Mouse (Mus musculus): Measurements from ENCODE around the gene Ralgds. TPM values are rescaled to one million over a fixed set of nuclear protein-coding genes. Genes with fewer than 3 reads are reported as not detected.
"Not testable (repeated sequence)": the region's sequence is repeated elsewhere in the genome, so short reads cannot be mapped to it uniquely, and the experiment has no call there.

Ralgds gene
- polyA plus RNA-seq, 1 experiment from 2014 or later, result 27.5 TPM

DNA sequence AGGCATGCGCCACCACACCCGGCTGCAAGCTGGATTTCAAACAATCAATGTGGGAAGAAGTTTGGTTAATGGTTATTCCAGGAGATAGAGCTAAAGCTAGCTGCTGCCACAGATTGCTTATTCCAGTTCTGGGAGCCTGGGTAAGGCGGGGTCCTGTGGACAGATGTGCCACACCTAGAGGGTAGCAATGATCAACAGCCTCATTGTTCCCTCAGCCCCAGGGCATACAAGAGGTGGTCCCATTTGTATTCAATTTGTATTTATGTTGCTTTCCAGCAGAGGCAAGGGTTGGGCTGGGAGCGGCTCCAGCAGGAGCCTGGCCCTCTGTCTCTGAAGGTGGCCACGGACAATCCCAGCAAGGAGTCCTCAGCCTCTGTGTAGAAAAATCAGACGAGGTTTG is 6.6 kb upstream of the Ralgds start:
- no peak overlapping the region for H3K4me3 ChIP-seq (replicated peaks)
- no peak overlapping the region for H3K9ac ChIP-seq
- WGBS, result 77% methylated on average over 6 of the region's 6 CpGs
- no peaks in the 10 kb centered on the region for H3K4me1 ChIP-seq
- H3K27ac ChIP-seq, result no peak overlapping the region
- H3K27me3 ChIP-seq (replicated peaks), result no peaks in the 10 kb centered on the region
- no peaks in the 10 kb centered on the region for H3K9me3 ChIP-seq
- no peaks in the 10 kb centered on the region for H3K36me3 ChIP-seq
- H3K4me2 ChIP-seq, result no peak overlapping the region
- no peak for ATAC-seq (ENCODE audit: insufficient read depth, low FRiP score, low read depth)

DNA sequence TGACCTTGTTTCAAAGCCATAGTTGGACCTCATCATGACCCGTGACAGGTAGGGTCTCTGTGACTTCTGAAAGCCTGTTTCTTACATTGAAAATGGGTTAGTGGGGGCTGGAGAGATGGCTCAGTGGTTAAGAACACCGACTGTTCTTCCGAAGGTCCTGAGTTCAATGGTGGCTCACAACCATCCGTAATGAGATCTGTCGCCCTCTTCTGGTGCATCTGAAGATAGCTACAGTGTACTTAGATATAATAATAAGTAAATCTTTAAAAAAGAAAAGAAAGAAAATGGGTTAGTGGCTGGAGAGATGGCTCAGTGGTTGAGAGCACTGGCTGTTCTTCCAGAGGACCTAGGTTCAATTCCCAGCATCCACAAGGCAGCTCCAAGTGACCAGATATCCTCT is 1.3 kb upstream of the Ralgds start:
- not testable (repeated sequence) for H3K9me3 ChIP-seq; H3K27me3 ChIP-seq (replicated peaks); H3K4me3 ChIP-seq (replicated peaks); ATAC-seq (ENCODE audit: insufficient read depth, low FRiP score, low read depth); H3K36me3 ChIP-seq; H3K4me2 ChIP-seq; H3K9ac ChIP-seq; H3K27ac ChIP-seq
- H3K4me1 ChIP-seq, result peaks cover 22% of the 10 kb centered on the region
- 50% methylated on average over 5 of the region's 5 CpGs for WGBS

DNA sequence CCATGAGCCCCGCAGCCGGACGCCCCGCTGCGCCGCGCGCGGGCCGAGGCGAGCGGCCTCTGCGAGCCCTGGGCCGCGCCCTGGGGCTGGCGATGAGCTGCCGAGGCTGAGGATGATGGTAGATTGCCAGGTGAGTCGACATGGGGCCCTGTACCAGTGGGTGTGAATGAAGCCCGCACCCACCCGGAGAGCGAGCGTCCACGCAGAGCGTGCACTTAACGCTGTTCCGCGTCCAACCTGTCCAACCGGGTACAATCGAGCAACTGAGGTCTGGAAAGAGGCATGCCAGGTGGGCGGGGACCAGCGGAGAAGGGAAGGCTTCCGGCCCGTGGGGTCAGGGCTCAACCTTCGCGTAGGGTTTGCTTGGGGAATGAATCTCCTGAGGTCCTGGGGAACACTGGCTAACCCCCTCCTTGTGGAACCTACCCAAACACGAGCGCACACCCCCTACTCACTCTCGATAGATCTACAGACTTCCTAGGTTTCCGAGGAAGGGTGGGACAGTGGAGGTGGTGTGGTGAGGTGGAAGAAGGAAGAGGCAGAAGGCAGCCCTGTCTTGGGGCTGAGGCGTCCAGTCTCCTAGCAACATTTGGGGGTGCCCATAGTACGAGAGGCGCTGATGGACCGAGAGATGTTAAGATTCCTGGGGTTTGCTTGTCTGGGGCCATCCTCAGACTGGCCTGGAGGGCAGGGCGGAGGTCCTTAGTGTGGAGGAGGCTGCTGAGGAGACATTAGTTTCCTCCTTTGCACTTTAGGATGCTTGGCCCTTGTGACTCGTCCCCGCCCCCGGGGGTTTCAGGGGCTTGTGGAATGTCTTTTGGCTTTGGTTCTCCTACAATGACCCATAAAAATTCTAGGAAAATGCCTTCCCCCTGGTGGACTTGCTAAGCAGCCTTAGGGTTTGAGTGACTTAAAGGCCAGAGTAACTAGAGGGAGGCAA is 776 bp downstream of the Ralgds start:
- ATAC-seq (ENCODE audit: insufficient read depth, low FRiP score, low read depth), result peak; percentile 11; the same call in 1 of the 2 replicates
- Histone ChIP-seq H3K4me1 (peaks cover 33% of the 10 kb centered on the region), H3K9ac (peak overlapping the region; percentile 80), H3K4me2 (peak overlapping the region; percentile 97), H3K9me3 (no peaks in the 10 kb centered on the region), H3K27ac (peak overlapping the region; percentile 80), H3K27me3 (replicated peaks) (no peaks in the 10 kb centered on the region), H3K36me3 (no peaks in the 10 kb centered on the region), H3K4me3 (replicated peaks) (peak overlapping the region; percentile 70)
- WGBS, result 6% methylated on average over 47 of the region's 47 CpGs

DNA sequence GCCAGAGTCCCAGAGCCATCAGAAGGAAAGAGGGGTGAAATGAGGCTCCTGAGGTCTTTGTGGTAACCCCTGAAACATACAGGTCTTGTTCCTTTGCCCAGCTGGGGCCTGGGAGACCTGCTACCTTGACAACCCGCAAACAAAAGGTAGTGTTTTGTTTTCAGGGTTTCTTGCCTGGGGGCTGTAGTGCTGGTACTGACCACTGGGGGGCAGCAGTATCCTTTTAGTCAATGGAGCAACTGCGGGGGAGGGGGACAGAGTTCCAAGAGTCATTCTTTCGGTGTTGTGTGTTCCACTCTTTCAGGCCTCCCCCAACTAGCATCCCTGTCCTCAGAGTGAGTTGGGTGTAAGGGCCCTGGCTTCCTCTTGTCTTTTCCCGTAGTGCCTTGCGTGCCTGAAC is 1.6 kb downstream of the Ralgds start:
- no peaks in the 10 kb centered on the region for H3K9me3 ChIP-seq
- no peak overlapping the region for H3K27ac ChIP-seq
- no peaks in the 10 kb centered on the region for H3K27me3 ChIP-seq (replicated peaks)
- H3K4me3 ChIP-seq (replicated peaks), result peak overlapping the region; percentile 70
- peaks cover 36% of the 10 kb centered on the region for H3K4me1 ChIP-seq
- WGBS, result 19% methylated on average over 5 of the region's 5 CpGs
- no peak for ATAC-seq (ENCODE audit: insufficient read depth, low FRiP score, low read depth)
- H3K36me3 ChIP-seq, result no peaks in the 10 kb centered on the region
- peak overlapping the region; percentile 97 for H3K4me2 ChIP-seq
- no peak overlapping the region for H3K9ac ChIP-seq

DNA sequence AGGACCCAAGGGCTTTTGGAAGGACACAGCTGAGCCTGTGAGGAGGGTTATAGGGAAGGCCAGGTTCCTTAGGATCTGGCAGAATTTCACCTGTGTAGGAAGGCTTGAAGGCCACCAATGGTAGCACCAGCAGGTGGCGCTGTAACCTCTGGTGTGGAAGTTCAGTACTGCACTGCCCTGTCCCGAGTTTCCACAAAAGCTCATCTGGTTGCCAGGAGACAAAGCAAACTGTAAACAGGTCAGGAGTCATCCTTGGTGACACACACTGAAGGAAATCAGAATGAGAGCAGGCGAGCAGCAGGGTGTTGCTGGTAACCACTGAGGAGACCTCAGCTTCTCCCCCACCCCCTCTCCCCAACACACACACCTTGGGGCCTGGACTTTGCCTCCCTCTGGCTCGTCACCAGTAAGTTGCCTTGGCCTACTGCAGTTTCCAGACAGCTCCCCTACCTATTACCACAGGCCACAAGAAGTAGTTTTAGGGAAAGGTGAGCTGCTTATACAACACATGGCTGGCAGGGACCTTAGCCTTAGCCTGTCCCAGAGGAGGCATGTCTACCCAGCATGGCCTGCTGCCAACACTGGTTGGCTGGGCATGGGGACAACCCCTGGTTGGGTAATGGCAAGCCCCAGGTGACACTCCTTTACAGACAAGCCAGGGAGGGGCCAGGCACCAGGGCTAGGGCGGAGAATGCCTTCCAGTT is 4.4 kb downstream of the Ralgds start:
- peak overlapping the region; percentile 67 for H3K27ac ChIP-seq
- WGBS, result 43% methylated on average over 5 of the region's 5 CpGs

DNA sequence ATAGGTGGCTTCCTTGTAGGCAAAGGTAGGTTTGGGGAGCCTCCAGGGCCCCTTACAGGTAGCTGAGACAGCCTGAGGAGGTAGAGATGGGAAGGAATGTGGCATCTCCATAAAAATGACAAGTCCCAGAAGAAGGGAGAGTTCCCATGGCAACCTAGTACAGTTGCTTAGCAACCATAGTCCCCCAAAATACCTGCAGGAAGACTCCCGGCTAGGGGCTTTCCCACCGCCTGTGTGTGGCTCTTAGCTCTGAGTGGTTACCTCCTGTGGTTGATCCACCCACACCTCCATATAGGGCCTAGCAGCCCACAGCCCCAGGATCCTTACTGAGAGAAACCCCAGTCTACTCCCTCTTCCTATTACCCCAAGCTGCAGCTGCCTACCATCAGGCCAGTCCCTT is 5.3 kb downstream of the Ralgds start:
- H3K4me3 ChIP-seq (replicated peaks), result no peak overlapping the region
- H3K9me3 ChIP-seq, result no peaks in the 10 kb centered on the region
- H3K9ac ChIP-seq, result no peak overlapping the region
- H3K27me3 ChIP-seq (replicated peaks), result no peaks in the 10 kb centered on the region
- no peaks in the 10 kb centered on the region for H3K36me3 ChIP-seq
- 43% methylated on average over 2 of the region's 2 CpGs for WGBS
- no peak overlapping the region for H3K4me2 ChIP-seq
- H3K4me1 ChIP-seq, result peaks cover 33% of the 10 kb centered on the region
- ATAC-seq (ENCODE audit: insufficient read depth, low FRiP score, low read depth), result no peak
- H3K27ac ChIP-seq, result peak overlapping the region; percentile 67; the same call in 1 of the 2 replicates

More for the DNA sequence above, 4.4 kb downstream of the Ralgds start:
- Histone ChIP-seq H3K4me3 (replicated peaks) (no peak overlapping the region), H3K9ac (no peak overlapping the region), H3K4me1 (peaks cover 37% of the 10 kb centered on the region), H3K27me3 (replicated peaks) (no peaks in the 10 kb centered on the region), H3K36me3 (no peaks in the 10 kb centered on the region), H3K9me3 (no peaks in the 10 kb centered on the region), H3K4me2 (no peak overlapping the region)
- peak; percentile 28 for ATAC-seq (ENCODE audit: insufficient read depth, low FRiP score, low read depth)

DNA sequence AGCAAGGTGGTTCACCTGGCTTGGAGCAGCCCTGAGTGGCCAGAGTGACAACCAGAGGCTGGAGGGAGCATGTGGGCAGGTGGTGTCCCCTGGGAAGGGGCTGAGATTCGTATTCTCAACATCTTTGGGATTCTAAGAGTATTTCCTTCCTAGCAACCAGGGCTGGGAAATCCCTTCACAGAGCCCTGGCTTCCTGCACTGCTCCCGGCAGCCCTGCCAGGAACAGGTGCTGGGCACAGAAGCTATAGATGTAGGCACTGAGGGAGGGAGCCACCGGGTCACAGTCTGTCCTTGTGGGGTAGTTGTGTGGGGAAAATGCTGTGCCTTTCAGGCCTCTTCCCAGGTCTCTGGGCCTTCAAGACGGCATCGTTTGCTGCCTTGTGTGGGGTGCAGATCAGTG is 7.7 kb downstream of the Ralgds start:
- Histone ChIP-seq H3K4me3 (replicated peaks) (no peak overlapping the region), H3K27ac (no peak overlapping the region), H3K4me1 (peaks cover 36% of the 10 kb centered on the region), H3K9me3 (no peaks in the 10 kb centered on the region), H3K27me3 (replicated peaks) (no peaks in the 10 kb centered on the region), H3K4me2 (no peak overlapping the region), H3K36me3 (no peaks in the 10 kb centered on the region), H3K9ac (no peak overlapping the region)
- 68% methylated on average over 5 of the region's 5 CpGs for WGBS
- ATAC-seq (ENCODE audit: insufficient read depth, low FRiP score, low read depth), result no peak

DNA sequence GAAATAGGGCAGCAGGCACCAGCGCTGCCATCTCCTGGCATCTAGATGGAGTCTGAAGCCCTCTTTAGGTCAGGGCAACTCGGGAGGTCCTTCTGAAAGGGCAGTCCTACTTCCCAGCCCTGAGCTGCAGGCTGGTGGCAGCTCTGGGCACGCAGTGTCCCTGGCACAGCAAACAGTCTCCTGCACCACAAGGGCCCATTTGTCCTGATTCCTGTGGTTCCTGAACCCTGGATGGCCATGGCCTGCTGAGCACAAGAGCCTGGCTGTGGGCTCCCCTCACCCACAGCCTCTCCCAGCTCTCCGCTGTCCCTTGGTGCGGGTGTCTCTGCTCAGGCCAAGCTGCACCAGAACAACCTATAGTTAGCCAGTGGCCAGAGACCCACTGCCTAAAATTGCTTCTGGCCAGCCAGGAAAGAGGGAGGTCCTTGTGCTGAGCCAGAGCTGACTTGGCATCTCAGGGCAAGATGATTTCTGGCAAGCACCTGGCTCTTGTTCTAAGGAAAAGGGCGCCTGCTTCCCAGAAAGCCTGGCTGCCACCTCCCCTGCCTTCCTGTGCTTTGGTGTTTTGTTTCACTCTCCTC is 8.7 kb downstream of the Ralgds start:
- H3K36me3 ChIP-seq, result no peaks in the 10 kb centered on the region
- no peak overlapping the region for H3K4me2 ChIP-seq
- no peak overlapping the region for H3K9ac ChIP-seq
- no peak overlapping the region for H3K4me3 ChIP-seq (replicated peaks)
- 83% methylated on average over 6 of the region's 6 CpGs for WGBS
- peaks cover 47% of the 10 kb centered on the region for H3K4me1 ChIP-seq
- H3K27ac ChIP-seq, result no peak overlapping the region
- H3K27me3 ChIP-seq (replicated peaks), result no peaks in the 10 kb centered on the region
- ATAC-seq (ENCODE audit: insufficient read depth, low FRiP score, low read depth), result no peak
- H3K9me3 ChIP-seq, result no peaks in the 10 kb centered on the region

DNA sequence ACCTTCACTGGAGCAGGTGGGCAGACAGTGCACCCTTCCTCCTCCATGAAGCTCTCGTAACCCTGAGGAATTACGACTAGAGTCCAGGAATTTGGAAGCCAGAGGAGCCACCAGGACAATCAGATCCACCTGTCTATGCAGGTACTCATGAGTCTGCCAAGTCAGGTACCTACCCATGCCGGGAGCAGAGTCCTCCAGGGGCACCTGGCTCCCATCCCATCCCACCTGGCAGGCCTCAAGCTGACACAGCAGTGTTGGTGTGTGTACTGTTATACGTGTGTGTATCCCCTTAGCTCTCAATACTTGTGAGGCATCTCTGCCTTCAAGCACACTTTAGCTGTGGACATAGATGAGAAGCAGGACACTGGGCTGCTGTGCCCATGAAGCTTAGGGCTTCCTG is 9.2 kb downstream of the Ralgds start:
- 83% methylated on average over 4 of the region's 4 CpGs for WGBS
- H3K4me1 ChIP-seq, result peaks cover 48% of the 10 kb centered on the region
- H3K27ac ChIP-seq, result no peak overlapping the region
- H3K4me2 ChIP-seq, result no peak overlapping the region
- ATAC-seq (ENCODE audit: insufficient read depth, low FRiP score, low read depth), result no peak
- no peaks in the 10 kb centered on the region for H3K36me3 ChIP-seq
- no peak overlapping the region for H3K9ac ChIP-seq
- H3K27me3 ChIP-seq (replicated peaks), result no peaks in the 10 kb centered on the region
- no peaks in the 10 kb centered on the region for H3K9me3 ChIP-seq
- H3K4me3 ChIP-seq (replicated peaks), result no peak overlapping the region

DNA sequence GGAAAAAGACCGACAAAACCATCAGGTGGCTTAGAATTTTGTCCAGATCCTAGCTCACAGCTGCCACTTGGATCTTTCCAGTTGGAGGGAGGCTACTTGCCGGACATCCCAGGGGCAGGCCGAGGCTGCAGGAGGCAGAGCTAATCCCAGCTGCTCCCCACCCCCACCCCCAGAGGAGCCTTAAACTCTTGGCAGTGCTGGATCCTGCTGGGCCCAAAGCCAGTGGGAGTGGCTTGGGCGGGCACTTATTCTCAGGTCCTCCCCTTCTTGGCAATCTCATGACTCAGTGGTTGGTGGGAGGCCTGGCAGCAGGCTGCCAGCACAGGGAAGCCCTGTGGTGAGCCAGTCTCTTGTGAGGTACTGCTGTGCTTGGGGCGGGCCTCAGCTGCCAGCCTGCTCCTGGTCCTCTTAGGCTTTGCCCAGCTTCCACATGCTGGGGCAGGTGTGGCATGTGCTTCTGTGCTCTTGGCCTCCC is 10.8 kb downstream of the Ralgds start:
- peak; percentile 81 for ATAC-seq (ENCODE audit: insufficient read depth, low FRiP score, low read depth)
- Histone ChIP-seq H3K36me3 (no peaks in the 10 kb centered on the region), H3K9me3 (no peaks in the 10 kb centered on the region), H3K4me2 (no peak overlapping the region), H3K9ac (no peak overlapping the region), H3K4me3 (replicated peaks) (no peak overlapping the region), H3K27ac (peak overlapping the region; percentile 52), H3K4me1 (peaks cover 38% of the 10 kb centered on the region), H3K27me3 (replicated peaks) (no peaks in the 10 kb centered on the region)
- 19% methylated on average over 5 of the region's 5 CpGs for WGBS

DNA sequence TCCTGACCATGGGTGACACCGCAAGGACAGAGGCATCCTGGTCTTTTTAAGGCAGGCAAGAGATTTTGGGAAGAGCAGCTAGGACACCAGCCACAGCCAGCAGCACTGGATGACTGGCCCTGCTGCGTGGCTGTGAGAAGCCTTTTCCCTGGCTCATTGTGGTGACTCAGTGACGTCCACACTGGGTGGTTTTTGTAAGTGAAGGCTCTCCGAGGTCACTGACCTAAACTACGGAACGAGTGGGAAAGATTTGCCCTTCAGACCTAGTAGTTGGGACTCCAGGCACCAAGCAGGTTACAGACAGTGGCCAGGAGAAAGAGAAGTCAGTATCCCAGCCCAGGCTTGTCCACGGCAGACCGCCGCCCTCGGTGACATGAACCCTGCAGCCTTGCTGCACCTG is 11.5 kb downstream of the Ralgds start:
- no peak overlapping the region for H3K9ac ChIP-seq
- H3K4me1 ChIP-seq, result peaks cover 36% of the 10 kb centered on the region
- H3K4me3 ChIP-seq (replicated peaks), result no peak overlapping the region
- H3K27me3 ChIP-seq (replicated peaks), result no peaks in the 10 kb centered on the region
- WGBS, result 79% methylated on average over 10 of the region's 10 CpGs
- no peak for ATAC-seq (ENCODE audit: insufficient read depth, low FRiP score, low read depth)
- H3K4me2 ChIP-seq, result no peak overlapping the region
- peak overlapping the region; percentile 91 for H3K27ac ChIP-seq
- no peaks in the 10 kb centered on the region for H3K9me3 ChIP-seq
- H3K36me3 ChIP-seq, result no peaks in the 10 kb centered on the region

Measured in stomach, embryonic 15.5 days (tissue).